Mouse (Mus musculus): ENCODE results near the gene Fam102b. TPM values are rescaled to one million over a fixed set of nuclear protein-coding genes. Genes with fewer than 3 reads are reported as not detected.

Gene Fam102b
- polyA plus RNA-seq (2014; fragmentation: Illumina TruSeq; extraction: RNeasy Lipid Tissue Mini Kit (QIAGEN cat#74804); ENCODE audit: low read depth, low replicate concordance), result 1.5 TPM

GRCm38 (mm10) chr3:109027515-109027987 is at the start of gene Fam102b:
TSS of gene Fam102b (minus strand) at chr3:109027607.

GRCm38 (mm10) chr3:108940001-108940633 is 87.3 kb downstream of the Fam102b start, which contains the start of gene Gm9857:
TSS of gene Gm9857 (minus strand) at chr3:108940445.

DNA sequence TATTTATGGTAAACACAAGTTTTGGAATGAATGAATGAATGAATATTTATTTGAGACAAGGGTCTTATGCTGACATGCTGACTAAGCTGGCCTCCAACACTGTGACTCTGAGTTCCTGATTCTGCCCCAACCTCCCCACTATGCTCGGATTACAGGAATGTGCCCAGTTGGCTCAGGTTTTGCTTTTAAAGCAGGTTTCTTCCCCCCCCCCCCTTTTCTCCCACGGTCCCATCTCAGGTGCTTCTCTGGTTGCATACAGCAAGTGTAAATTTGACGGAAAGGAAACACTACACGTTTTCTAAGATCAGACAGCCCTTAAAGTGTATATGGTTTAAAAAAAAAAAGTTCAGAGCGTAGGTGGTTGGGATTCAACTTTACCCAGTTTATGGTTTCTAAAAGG is 87.8 kb downstream of the Fam102b start, which contains the start of gene Henmt1:
TSS of gene Henmt1 (plus strand) at position 301 of the 400 bp plus-strand sequence.

Other genes with a start within 250 kb of the Fam102b start
- gene Stxbp3, start 187.1 kb downstream of the Fam102b start, polyA plus RNA-seq (2014; fragmentation: Illumina TruSeq; extraction: RNeasy Lipid Tissue Mini Kit (QIAGEN cat#74804); ENCODE audit: low read depth, low replicate concordance), result 51.0 TPM
- gene Fndc7, start 137.6 kb downstream of the Fam102b start, polyA plus RNA-seq (2014; fragmentation: Illumina TruSeq; extraction: RNeasy Lipid Tissue Mini Kit (QIAGEN cat#74804); ENCODE audit: low read depth, low replicate concordance), result not detected
- gene Prpf38b, start 115.9 kb downstream of the Fam102b start, polyA plus RNA-seq (2014; fragmentation: Illumina TruSeq; extraction: RNeasy Lipid Tissue Mini Kit (QIAGEN cat#74804); ENCODE audit: low read depth, low replicate concordance), result 69.4 TPM
- gene Henmt1, start 87.7 kb downstream of the Fam102b start, polyA plus RNA-seq (2014; fragmentation: Illumina TruSeq; extraction: RNeasy Lipid Tissue Mini Kit (QIAGEN cat#74804); ENCODE audit: low read depth, low replicate concordance), result not detected
- gene Gm9857, start 87.2 kb downstream of the Fam102b start, polyA plus RNA-seq (2014; fragmentation: Illumina TruSeq; extraction: RNeasy Lipid Tissue Mini Kit (QIAGEN cat#74804); ENCODE audit: low read depth, low replicate concordance), result not detected
- gene Slc25a54, start 52.9 kb upstream of the Fam102b start, polyA plus RNA-seq (2014; fragmentation: Illumina TruSeq; extraction: RNeasy Lipid Tissue Mini Kit (QIAGEN cat#74804); ENCODE audit: low read depth, low replicate concordance), result not detected
- 2.3 TPM for gene Slc25a24, start 95.5 kb upstream of the Fam102b start, polyA plus RNA-seq (2014; fragmentation: Illumina TruSeq; extraction: RNeasy Lipid Tissue Mini Kit (QIAGEN cat#74804); ENCODE audit: low read depth, low replicate concordance)